Mouse (Mus musculus): ENCODE data around the gene Mrps9.
"Not testable (repeated sequence)": the region's sequence is repeated elsewhere in the genome, so short reads cannot be mapped to it uniquely, and the experiment has no call there.

Gene Mrps9

DNA sequence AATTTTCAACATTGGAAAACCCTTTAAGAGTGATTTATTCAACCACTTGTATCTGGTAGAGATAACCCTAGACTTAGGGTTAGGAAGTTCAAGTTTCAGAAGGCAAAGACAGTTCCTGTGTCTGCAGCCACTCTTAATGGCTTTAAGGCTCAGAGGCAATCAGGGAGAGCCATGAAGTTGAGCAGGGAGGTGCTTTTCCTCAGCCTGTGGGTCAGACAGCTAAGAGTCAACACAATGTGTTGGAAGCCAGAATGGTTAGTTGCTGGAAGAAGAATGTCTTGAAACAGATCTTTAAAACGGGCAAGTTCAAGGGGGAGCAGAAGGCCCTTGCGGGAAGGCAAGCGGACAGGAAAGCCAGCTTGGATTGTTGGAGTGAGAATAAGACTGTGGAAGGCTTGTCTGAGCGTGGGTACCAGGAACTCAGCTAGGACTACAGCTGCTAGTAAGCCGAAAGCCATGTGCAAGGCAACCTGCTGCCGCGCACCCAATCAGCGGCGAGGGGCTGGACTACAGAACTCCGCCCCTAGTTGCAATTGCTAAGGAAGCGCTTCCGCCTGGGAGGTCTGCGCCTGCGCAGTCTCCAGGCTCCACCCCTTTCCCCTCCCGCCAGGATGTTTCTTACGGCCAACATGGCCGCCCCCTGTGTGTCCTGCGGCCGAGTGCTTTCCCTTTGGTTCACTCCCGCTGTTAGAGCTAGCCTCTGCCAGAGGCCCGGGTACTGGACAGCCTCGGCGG, at the start of gene Mrps9:
Gene Mrps9, plus strand, starts transcription at position 571 of the 735 bp plus-strand sequence.
- DNase-seq (ENCODE audit: low spot score), result peak; percentile 97

DNA sequence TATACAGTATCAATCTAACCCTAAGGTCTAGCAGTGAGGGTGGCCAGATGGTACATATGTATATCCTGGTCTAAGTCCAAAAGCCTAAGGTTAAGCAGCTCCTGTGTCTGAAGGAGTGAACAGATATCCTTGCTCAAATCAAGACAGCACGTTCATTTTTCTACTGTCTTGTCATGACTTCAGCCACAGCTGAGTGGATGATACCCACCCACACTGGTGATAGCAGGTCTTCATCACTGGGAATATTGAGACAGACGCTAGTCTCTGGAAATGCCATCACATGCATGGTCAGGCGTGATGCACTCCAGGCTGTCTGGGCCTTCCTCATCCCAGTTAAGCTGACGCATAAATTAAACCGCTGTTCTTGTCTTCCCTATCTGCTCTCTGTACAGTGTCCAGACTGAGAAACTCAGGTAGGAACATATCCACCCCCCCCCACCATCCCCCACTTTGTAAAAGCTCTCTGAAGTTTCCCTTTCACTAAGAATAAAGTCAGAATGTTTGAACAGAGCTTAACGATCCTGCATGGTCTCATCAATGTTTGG, 37.7 kb upstream of the Mrps9 start:
- DNase-seq (ENCODE audit: low spot score), result no peak

DNA sequence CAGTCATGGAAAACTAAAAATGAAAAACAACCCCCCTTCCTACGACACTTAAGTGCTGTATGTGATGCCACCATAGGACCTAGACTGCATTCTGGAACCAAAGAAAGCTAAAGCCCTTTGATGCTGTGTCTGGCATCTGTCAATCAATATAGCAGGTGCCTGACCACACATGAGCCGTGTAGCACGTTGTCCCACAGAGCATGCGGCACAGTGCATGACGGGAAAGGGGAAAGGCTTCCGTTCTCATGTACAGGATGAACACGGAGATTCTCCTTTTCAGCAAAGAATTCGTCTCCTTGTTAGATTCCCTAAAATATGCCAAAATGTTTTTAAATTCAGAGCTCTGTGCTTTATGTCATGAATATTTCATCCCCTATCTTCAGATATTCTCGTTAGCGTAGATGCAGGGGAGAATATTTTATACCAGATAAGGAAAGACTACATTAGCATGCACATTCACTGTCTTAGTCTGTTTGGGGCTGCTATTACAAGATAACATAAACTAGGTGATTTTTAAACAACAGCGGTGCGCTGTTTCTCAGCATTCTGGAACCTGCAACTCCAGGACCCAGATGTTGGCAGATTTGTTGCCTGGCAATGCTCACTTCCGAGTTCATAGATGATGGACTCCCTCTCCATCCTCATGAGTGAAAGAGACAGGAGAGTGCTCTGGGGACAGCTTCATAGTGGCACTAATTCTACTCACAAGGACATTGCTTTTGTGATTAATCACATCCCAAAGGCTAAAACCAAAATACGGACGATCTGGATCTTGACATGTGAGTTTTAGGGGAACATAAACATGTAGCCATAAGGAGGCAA, 36.0 kb upstream of the Mrps9 start:
- no peak for DNase-seq (ENCODE audit: low spot score)

DNA sequence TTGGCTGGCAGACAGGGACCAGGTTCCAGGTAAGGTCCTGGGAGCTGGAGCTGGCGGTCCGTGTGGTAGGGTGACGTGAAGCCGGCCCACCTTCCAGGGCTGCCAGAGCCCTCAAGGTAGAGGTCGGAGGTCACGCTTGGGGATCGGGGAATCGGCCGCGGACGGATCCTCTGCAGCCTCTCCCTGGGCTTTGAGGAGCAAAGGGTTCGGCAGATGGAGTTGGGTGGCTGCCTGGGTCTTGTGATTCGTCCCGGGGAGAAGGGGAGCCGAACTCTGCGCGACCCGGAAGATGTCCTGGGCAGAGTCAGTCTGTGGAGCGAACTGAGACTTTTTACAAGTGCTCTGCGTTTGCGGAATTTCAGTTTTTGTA, 350 bp downstream of the Mrps9 start:
- no peak for DNase-seq (ENCODE audit: low spot score)

DNA sequence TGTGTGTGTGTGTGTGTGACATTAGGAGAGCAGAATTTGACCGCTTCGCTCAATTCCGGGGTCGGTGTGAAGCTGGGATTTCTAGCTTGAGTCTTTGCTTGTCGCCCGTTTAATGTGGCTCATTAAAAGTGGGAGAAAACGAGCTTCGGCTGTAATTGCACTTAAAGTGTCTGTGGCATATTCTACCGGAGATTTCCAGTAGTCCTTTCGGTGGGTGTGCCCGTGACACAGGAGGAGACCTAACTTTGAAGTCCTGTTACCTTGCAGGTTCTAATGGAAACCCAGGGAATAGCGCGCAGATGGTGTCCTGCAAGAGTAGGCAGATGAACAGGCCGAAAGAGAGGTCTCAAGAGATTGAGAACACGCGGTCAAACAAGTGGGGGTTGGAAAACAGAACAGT, 777 bp downstream of the Mrps9 start:
- peak; percentile 25 for DNase-seq (ENCODE audit: low spot score)

DNA sequence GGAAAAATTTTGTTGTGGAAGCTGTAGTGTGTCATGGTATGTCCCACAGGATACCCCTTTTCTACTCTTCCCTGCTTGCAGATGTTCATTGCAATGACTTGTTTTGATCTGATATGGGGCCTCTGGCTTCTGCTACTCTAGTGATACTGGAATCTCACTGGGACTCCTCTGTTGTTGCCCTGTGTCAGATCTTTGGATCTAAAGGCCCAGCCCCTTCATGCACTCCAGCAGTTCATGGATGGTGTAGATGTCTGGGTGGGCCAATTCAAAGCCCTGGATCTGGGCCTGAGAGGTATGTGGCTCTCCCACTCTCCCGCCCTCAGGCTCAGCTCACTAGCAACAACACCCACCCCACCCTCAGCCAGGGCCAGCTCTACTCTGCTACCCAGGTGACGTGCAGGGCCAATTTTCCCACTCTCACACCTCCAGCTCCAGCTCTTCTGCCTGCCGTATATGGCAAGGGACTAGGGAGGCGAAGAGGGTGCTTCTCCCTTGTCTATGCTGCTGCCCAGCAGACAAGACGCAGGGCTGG, 13.8 kb downstream of the Mrps9 start:
- no peak for DNase-seq (ENCODE audit: low spot score)

DNA sequence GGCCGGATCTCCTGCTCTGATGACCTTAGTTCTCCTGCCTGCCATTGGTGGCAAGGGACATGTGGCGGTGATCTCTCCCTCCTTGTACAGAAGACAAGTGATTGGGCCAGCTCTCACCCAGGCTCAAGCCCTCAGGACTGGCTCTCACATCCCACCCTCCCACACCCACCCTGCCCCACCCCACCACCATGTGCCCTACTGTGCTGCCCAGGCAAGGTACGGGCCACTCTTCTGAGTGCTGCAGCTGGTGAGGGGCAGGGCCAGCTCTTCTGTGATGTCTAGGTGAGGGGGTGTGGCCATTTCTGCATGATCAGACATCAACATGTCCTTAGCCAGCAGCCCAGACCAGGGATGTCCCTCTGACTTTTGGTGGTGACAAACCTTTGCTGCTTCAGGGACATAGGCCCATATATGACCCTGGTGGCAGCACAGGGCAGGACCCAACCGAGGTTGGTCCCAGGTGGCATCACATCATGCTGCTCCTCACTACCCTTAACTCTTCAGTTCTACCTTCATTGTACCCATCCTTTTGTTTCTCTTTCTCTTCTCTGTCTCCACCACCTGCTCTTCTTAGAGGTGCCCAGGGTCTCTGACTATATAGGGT, 14.4 kb downstream of the Mrps9 start:
- DNase-seq (ENCODE audit: low spot score), result no peak

DNA sequence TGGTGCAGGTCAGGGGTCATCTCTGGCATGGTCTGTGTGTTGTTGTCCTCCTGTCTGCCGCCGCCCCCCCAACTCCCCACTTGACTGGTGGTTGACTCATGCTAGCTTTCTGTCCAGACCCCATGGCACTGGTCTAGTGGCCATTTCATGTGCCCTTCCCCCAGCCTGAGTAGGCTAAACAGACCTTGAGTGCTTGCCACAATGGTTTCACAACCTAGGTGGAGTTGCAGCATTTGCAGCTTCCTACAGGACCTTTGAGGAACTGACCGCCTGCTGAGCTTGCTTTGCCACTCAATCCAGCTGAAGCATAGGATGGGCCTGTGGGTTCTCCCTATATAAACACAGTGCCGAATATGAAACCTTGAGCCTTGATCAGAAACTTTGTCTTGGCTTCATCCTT, 15.0 kb downstream of the Mrps9 start:
- peak; percentile 29 for DNase-seq (ENCODE audit: low spot score)

DNA sequence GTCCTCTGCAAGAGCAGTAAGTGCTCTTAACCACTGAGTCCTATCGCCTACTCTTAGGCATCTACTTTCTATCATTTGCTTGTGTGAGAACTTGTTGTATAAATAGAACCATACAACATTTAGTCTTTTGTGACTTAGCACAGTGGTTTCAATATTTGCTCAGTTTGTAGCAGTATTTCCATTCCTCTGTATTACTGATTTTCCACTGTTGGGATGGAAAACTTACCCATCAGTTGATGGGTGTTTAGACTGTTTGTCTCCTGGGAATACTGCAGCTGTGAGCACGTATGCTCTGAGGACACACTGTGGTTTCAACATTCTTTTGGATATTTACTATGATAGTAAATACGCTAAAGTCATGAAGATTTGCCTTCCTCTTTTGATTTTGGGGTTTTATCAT, 16.2 kb downstream of the Mrps9 start:
- no peak for DNase-seq (ENCODE audit: low spot score)

DNA sequence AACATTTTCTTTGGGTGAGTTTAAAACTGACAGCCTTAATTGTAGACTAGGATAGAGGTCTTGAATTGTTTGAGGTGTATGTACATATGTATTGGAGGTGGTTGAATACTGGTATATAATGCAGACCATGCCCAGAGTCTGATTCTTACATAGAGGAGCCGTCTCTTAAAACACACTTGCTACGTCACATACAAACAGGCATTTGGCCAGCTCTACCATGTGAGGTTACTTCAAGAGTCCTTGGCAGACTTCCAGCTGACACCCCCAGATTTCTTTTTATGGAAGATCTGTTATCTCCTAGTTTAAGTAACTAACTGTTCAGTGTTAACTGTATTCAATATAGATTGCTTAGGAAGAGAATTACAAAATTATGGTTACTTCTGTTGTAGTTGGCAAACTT, 23.1 kb downstream of the Mrps9 start:
- DNase-seq (ENCODE audit: low spot score), result no peak

DNA sequence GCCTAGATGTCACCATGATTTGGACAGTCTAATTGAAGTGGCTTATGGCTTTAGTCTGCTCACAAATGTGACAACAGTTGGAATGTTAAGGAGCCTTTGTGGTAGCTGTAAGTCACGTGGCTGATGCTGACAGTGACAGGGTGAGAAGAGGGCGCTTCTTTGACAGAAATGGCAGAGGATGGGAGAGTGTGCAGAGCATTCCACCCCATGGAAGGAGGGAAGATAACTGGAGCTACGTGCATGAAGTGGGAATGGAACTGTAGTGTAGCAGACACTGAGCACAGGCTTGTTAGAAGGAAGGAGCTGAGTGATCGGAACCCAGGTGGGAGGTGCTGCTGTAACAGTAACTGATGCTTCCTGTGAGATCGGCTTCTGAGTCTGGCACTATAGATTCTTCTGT, 24.2 kb downstream of the Mrps9 start:
- DNase-seq (ENCODE audit: low spot score), result no peak

DNA sequence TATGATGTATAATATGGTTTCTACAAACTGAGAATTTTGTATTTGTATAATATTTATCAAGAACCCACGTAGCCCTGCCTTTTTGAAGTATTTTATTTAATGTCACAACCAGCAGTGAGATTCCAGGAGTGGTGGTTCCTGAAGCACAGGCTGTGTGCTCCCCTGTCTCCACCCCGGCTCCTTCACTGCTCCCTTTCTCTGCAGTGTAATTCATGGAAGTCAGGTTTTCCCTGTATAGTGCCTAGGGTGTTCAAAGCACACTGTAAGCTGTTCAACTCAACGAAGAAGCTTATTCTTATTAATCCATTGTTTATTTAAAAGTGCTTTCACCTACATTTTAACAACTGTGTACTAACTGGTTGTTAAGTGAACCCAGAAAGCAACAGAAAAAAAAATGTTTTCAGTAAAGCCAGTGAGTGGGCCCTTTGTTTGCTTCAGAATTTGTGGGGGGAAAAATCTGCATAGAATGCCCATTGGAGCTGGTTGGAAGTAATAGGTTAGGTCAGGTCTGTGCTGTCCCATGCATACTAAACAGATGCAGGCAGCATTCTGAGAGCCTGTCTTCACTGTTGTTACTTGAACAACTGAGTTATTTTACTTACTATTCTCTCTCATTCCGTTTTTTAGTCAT, 25.5 kb downstream of the Mrps9 start:
- DNase-seq (ENCODE audit: low spot score), result no peak

DNA sequence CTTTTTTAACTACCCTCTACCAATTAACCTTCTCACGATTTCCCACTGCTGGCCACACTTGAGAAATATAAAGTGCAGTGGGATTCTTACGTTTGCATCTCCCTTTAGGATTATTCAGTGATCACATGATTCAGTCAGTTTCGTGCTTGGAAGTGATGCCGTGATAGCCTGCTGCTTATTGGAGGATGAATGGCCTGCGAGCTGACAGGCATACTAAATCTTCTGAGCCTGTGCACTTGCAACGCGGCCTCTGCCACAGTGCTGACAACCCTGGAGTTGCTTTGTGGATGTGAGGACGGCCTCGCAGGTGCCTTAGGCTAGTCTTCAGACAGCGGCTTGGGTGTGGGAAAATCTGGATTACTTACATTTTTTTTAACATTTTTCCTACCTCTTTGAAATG, 26.2 kb downstream of the Mrps9 start:
- no peak for DNase-seq (ENCODE audit: low spot score)

DNA sequence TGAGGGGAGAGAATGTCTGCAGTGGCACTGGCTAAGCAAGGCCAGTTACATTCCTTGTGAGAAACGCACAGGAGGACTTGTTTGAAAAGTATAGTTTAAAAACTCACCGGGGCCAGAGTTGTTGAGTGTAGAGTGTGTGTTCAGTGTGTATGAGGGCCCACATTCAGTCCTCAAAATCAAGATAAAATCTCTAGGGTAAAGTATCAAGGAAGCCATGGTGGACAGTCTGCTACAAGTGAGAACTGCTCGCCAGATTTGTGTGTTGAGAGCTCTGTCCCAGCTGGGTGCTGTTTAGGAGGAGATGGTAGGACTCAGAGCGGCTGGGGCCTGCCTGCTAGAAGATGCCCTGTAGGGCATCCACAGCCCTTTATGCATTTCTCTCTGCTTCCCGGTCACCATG, 27.8 kb downstream of the Mrps9 start:
- DNase-seq (ENCODE audit: low spot score), result no peak

DNA sequence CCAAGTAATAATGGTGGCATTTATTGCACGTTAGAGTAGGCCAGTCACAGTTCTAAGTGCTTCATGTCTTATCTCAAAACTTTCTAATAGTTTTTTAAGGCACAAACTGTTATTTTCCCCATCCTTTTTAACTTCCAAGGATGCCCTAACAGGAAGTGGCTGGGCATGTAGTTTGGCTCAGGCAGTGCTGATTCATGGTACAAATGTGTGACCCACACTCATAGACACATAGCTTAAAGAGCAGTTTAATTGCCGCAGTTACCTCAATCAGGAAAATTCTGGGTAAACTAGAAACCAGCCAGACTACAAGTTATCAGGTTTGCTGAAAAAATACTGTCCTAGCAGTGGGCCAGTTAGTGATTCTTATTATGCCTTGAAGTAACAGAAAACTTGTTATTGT, 31.2 kb downstream of the Mrps9 start:
- DNase-seq (ENCODE audit: low spot score), result no peak

DNA sequence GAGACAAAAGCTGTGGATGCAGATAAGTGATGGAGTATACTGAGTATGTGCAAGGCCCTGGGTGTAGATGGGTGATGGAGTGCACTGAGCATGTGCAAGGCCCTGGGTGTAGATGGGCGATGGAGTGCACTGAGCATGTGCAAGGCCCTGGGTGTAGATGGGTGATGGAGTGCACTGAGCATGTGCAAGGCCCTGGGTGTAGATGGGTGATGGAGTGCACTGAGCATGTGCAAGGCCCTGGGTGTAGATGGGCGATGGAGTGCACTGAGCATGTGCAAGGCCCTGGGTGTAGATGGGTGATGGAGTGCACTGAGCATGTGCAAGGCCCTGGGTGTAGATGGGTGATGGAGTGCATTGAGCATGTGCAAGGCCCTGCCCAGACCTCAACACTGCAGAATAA, 32.4 kb downstream of the Mrps9 start:
- not testable (repeated sequence) for DNase-seq (ENCODE audit: low spot score)

DNA sequence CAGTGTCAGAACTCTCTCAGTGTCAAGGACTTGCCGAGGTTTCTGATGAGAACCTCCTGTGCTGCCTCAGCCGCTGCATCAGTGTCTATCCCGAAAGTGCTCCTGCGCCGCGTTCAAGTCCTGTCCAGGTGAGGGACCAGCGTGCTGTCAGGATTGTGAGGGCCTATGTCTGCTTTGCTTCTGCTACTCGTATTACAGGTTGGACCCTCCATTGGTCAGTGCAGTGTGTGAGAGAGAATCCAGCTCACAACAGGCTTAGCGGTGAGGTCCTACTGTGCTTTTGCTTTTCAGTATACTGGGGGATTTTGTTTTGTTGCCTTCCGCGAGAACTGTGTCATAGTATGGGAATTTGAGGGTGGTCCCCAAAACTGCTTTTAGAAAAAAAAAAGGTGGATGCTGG, 36.8 kb downstream of the Mrps9 start:
- DNase-seq (ENCODE audit: low spot score), result no peak

DNA sequence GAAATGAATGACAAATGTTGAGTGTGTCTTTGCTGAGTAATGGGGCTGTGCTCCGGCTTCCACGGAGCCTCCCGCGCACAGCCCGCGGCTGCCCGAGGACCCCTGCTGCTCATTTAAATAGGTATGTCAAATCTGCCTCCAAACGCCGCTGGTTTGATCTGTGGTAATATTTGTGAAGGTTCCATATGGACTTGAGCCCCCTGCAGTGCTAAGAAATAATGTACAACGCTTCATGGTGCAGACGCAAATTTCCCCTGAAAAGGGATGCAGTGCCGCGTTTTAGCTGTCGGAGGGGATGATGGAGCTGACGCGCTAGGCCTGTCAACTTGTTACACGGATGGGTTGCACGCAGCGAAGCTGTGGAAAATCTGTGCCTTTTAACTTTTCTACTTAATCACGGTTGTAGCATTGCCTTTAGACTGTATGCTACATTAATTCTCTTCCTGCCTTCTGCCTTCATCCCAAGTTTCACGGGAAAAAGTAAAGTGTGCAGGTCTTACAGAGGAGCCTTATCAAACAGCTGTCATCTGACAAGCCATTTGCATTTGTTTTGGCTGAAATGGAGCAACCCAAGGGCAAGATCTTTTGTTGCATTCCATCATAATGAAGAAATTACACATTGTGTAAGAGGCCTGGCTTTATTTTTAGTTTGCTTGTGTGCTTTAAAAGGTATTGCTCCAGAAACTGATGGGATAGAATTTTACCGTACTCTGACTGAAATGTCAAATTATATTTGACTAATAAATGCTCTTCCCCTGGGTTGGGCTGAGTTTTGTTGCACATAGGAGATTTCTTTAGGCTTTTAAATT, 37.7 kb downstream of the Mrps9 start:
- DNase-seq (ENCODE audit: low spot score), result peak; percentile 31

DNA sequence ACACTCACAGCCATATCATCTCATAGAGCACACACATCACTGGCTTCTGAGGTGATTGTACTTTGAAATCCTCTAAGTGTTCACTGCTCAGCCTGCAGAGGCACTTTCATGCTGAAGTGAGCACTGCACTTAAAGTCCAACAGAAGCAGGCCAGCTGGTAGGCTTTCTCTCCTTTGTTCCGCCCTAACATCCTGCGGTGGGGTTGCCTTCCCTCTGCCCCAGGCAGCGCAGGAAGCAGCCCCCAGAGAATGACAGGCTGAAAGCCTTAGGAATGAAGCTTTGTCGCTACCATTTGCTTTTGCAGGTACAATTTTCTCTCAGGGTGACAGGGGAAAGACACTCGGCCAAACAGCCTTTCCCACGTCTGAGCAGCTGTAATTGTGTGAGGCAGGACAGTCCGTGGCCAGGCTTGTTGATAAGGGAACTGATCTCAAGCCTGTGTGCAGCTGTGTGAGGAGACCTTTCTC, 38.4 kb downstream of the Mrps9 start:
- DNase-seq (ENCODE audit: low spot score), result no peak

DNA sequence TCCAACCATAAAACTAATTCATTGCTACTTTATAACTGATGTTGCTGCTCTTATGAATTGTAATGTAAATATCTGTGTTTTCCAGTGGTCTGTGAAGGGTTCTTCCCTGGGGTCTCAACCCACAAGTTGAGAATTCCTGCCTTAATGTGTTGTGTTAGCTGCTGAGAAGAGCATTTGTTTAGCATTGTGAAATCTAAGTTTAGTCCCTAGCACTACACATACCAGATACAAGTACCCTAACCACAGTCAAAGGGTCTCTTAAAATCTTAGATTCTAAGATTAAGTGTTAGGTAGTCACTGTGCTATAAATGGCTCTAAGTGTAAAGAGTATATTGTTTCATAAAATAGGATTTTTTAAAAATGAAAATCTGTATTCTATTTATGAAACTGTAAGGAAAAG, 43.7 kb downstream of the Mrps9 start:
- DNase-seq (ENCODE audit: low spot score), result no peak

DNA sequence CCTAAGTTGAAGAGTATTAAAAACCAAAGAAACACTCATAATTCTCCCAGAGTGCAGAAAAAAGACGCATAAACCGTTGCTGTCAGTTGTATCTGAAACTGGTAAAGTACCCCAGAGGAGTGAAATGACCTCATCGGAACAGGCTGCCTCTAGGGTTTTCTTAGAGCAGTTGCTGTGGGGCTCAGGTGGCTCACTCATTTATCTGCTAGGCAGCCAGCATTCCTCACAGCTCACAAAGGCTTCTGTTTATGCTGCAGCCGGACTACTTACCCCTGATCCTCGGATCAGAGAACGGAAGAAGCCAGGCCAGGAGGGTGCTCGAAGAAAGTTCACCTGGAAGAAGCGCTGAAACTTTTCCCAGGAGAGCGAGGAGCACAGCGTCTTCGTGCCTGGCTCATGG, 54.1 kb downstream of the Mrps9 start:
- DNase-seq (ENCODE audit: low spot score), result no peak
